Mouse (Mus musculus): ENCODE results near the gene Gm13289.

- TF ChIP-seq USF1 (IDR thresholded peaks at IDR 0.05; ENCODE audit: low read depth, low read length) (no peak), SMC3 (IDR thresholded peaks at IDR 0.05; ENCODE audit: low read depth, low read length) (no peak), GABPA (IDR thresholded peaks at IDR 0.05; ENCODE audit: low read depth, low read length) (no peak), USF2 (IDR thresholded peaks at IDR 0.05; ENCODE audit: borderline replicate concordance in 1 of 2, insufficient read depth in 1 of 2, low read depth in 1 of 2, low read length in 2 of 2) (no peak), CTCF (IDR thresholded peaks at IDR 0.05 in 2 of 3, conservative IDR thresholded peaks at IDR 0.05 in 1 of 3; ENCODE audit: control insufficient read depth in 1 of 3, insufficient read depth in 1 of 3, low read depth in 2 of 3, low read length in 3 of 3, poor library complexity in 1 of 3, severe bottlenecking in 1 of 3) (peak in 2 of 3 experiments; percentile 52 to 55; a peak in 4 of 6 replicates), CHD1 (IDR thresholded peaks at IDR 0.05; ENCODE audit: low read depth, low read length) (no peak)
These were observed 46.3 kb downstream of the Gm13289 start for GRCm38 (mm10) chr4:88822995-88823394.
